Mouse (Mus musculus) brain, embryonic 14.5 days (tissue): ENCODE results near the gene Dnajc22. TPM values are rescaled to one million over a fixed set of nuclear protein-coding genes. Genes with fewer than 3 reads are reported as not detected.

Experiments used
- DNase-seq: peaks from one replicate; pipeline ENCODE4 v3.0.0-alpha.2; 2011; ENCODE audit warnings: low read depth
- CTCF ChIP-seq: fragments of 200-500 bp; IDR thresholded peaks from 2 replicates; pipeline ENCODE4 v1.5.1; 2012; ENCODE audit warnings: inconsistent platforms, mild to moderate bottlenecking, moderate library complexity, borderline replicate concordance; ENCODE audit not compliant: insufficient read depth, insufficient read length; ENCODE audit errors: extremely low read depth
- POLR2A ChIP-seq: fragments of 200-500 bp; IDR thresholded peaks from 2 replicates; pipeline ENCODE4 v1.6.1; 2012; ENCODE audit warnings: mild to moderate bottlenecking, inconsistent platforms, borderline replicate concordance; ENCODE audit not compliant: poor library complexity, insufficient read depth, insufficient read length, severe bottlenecking; ENCODE audit errors: extremely low read depth
- polyA plus RNA-seq: library from polyadenylated mRNA; depleted of rRNA; stranded (reverse); fragments of >200 nt; gene quantifications from 2 replicates; pipeline ENCODE4 v1.2.3, GENCODE M21; 2012

The Dnajc22 gene
- polyA plus RNA-seq, 1 experiment, result 0.82 TPM

DNA sequence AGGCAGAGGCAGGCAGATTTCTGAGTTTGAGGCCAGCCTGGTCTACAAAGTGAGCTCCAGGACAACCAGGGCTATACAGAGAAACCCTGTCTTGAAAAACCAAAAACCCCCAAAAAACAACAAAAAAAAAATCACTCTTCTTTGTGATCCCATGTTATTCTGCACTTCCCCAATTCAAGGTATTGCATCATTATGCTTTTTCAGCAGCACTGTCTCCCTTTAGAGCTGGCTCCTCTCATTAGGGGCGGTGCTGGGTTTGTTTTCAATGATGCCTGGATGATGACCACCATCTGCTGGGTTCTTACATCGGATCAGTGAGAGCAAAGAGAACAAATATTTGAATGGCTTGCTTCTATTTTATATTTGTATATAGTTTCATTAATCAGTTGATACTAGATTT, 29.7 kb downstream of the Dnajc22 start:
- DNase-seq, result no peak
- TF ChIP-seq CTCF, result no peak
- TF ChIP-seq POLR2A, result no peak

GRCm38 (mm10) chr15:99125711-99126080, 32.7 kb downstream of the Dnajc22 start, which contains the start of gene Spats2:
Gene Spats2, plus strand, starts transcription at chr15:99125916.
- no peak for TF ChIP-seq CTCF
- TF ChIP-seq POLR2A, result no peak

DNA sequence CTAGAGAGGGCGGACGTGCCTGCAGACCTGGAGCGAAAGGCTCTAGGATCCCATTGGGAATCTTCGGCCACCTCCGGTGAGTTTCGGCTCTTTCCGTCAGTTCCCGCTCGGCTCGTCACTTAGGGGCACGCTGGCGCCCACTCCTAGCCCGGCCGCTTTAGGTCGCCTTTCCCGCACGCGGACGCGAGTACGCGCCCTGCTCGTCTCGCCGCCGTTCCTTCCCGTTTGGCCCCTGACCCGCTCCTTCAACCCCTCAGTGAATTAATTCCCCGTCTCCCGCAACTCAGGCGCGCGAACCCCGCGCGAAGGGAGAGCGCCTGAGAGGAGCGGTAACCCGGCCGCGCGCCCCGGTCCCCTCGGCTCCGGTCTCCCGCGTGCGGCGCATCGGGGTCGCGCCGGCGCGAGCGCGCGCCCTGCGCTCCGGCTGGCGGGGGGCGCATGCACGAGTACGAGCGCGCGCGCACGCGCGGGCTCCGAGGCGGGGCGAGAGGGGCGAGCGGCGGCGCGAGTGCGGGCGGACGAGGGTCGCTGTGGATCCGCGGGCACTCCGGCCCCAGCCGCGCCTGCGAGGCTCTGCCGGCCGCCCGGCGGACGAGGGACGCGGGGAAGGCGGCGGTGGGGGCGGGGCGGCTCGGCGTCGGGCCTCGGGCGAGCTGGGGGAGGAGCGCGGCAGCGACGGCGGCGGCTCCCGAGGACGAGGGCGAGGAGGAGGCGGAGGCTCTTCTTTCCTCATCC, 33.3 kb downstream of the Dnajc22 start:
- TF ChIP-seq CTCF, result no peak
- peak; percentile 96 for TF ChIP-seq POLR2A
- peak; percentile 95 for DNase-seq

More at GRCm38 (mm10) chr15:99125711-99126080, 32.7 kb downstream of the Dnajc22 start, which contains the start of gene Spats2:
- no peak for DNase-seq

- no peak for TF ChIP-seq CTCF
- TF ChIP-seq POLR2A, result no peak
- peak; percentile 67 for DNase-seq
Measured at GRCm38 (mm10) chr15:99126816-99127365, 33.9 kb downstream of the Dnajc22 start.

DNA sequence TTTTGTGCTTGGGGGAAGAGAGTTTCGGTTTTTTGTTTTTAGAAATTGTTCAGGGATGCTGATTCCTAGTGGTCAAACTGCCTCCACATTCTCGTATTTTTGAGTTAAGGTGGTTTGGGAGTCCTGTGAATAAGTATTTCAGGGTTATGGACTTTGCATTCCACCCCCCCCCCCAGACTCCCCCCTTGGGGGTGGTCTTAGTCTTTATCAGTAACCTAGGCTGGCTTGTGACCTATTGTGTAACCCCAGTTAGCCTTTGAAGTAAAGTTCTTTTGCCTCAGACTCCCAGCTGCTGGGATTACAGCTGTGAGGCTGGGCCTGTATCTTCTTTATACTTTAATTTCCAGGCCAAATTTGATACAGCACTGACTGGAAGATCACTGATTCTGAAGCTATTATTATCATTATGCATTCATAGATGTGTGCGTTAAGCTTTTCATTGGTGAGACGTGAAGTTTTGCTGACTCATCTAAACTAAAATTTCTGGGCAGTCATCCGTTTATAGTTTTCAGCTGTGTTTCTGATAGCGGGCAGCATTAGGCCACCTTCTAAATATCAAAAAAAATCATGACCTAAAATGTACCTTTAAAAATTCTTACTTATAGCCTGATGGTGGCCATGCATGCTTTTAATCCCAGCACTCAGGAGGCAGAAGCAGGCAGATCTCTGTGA, 35.0 kb downstream of the Dnajc22 start:
- TF ChIP-seq POLR2A, result no peak
- TF ChIP-seq CTCF, result no peak
- no peak for DNase-seq

- peak; percentile 51 for DNase-seq
- TF ChIP-seq POLR2A, result no peak
- TF ChIP-seq CTCF, result no peak
Measured at GRCm38 (mm10) chr15:99129441-99129840, 36.5 kb downstream of the Dnajc22 start.

GRCm38 (mm10) chr15:99129956-99130910, 37.3 kb downstream of the Dnajc22 start:
- TF ChIP-seq POLR2A (no peak), CTCF (no peak)
- peak; percentile 55 for DNase-seq

GRCm38 (mm10) chr15:99138389-99138788, 45.4 kb downstream of the Dnajc22 start:
- DNase-seq, result no peak
- no peak for TF ChIP-seq POLR2A
- no peak for TF ChIP-seq CTCF

DNA sequence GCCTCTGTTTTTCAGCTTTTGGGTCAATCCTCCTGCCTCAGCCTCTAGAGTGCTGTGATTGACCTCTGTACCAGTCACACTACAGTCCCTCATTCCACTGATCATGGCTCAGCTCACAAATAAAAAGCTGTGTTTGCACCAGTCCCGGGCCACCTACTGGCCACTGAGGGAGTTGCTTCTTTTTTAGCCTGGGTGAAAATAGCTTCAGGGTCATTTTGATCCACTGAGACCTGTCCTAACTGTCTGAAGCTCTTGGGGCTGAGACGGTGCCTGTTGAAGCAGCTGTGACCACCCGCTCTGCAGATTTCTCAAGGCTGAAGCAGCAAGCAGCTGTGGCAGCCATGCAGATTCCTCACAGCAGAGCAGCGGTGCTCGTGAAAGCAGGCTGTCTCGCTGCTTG, 46.7 kb downstream of the Dnajc22 start:
- TF ChIP-seq CTCF, result peak; percentile 80
- TF ChIP-seq POLR2A, result no peak
- peak; percentile 57 for DNase-seq

- no peak for DNase-seq
- TF ChIP-seq CTCF (no peak), POLR2A (no peak)
Measured at GRCm38 (mm10) chr15:99150516-99150915, 57.5 kb downstream of the Dnajc22 start.
